Mouse (Mus musculus): Measurements from ENCODE around the gene Vwa5b1. TPM values are rescaled to one million over a fixed set of nuclear protein-coding genes. Genes with fewer than 3 reads are reported as not detected.

Gene Vwa5b1
- polyA plus RNA-seq (2015; fragmentation: Nextera tagmentation; extraction: Ambion mirVana), result not detected in 2 replicates

DNA sequence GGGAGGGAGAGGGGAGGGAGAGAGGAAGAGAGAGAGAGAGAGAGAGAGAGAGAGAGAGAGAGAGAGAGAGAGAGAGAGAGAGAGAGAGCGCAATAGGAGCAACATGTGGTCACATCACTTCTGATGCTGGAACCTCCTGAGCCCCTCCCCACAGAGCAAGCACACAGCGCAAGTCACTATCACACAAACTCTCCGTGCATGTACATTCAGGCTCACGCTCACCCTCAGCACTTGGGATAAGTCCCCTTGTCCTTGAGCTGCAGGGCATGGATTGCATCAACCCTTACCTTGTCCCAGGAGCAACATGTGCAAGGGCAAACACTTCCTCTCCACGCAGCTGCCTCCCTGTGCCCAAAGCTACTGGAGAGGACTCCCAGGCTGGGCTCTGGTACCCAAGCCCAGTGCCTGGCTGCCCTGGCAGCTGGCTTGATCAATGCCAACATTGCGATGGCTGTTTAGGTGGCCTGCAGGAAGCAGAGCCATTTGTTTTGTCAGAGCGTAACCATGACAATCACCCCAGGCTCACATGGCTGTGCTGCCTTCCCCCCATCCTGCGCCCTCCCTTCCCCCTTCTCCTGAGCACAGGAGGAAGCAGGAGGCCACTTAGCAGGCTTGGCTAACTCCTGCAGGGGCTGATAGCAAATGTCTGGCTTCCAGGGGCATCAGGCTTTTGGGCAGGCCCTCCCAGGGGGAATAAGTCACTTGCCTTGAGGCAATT, at the start of gene Vwa5b1:
Gene Vwa5b1, minus strand, starts transcription at position 457 of the 718 bp plus-strand sequence.

Other genes starting within 250 kb of the Vwa5b1 start
- 0.05 TPM in 1 of 2 replicates, not detected in the other for gene Fam43b, start 239.4 kb downstream of the Vwa5b1 start, polyA plus RNA-seq (2015; fragmentation: Nextera tagmentation; extraction: Ambion mirVana)
- 16.6 and 16.9 TPM in 2 replicates for gene Mul1, start 201.2 kb downstream of the Vwa5b1 start, polyA plus RNA-seq (2015; fragmentation: Nextera tagmentation; extraction: Ambion mirVana)
- 1.9 and 2.4 TPM in 2 replicates for gene Camk2n1, start 181.6 kb downstream of the Vwa5b1 start, polyA plus RNA-seq (2015; fragmentation: Nextera tagmentation; extraction: Ambion mirVana)
- gene Pla2g2c, start 88.9 kb upstream of the Vwa5b1 start, polyA plus RNA-seq (2015; fragmentation: Nextera tagmentation; extraction: Ambion mirVana), result 0.18 and 0.21 TPM in 2 replicates
- gene Ubxn10, start 101.3 kb upstream of the Vwa5b1 start, polyA plus RNA-seq (2015; fragmentation: Nextera tagmentation; extraction: Ambion mirVana), result 0.31 and 0.37 TPM in 2 replicates
- gene Pla2g2f, start 121.7 kb upstream of the Vwa5b1 start, polyA plus RNA-seq (2015; fragmentation: Nextera tagmentation; extraction: Ambion mirVana), result 3.3 TPM in 1 of 2 replicates, not detected in the other
- 0.12 and 0.40 TPM in 2 replicates for gene Pla2g2d, start 139.9 kb upstream of the Vwa5b1 start, polyA plus RNA-seq (2015; fragmentation: Nextera tagmentation; extraction: Ambion mirVana)
- 1.8 and 1.9 TPM in 2 replicates for gene Pla2g5, start 227.6 kb upstream of the Vwa5b1 start, polyA plus RNA-seq (2015; fragmentation: Nextera tagmentation; extraction: Ambion mirVana)
- gene Gm13030, start 238.1 kb upstream of the Vwa5b1 start, polyA plus RNA-seq (2015; fragmentation: Nextera tagmentation; extraction: Ambion mirVana), result not detected in 2 replicates
- 0.40 TPM in 1 of 2 replicates, not detected in the other for gene Pla2g2e, start 242.1 kb upstream of the Vwa5b1 start, polyA plus RNA-seq (2015; fragmentation: Nextera tagmentation; extraction: Ambion mirVana)